Mouse (Mus musculus) adrenal gland, adult 18-20 months (tissue): ENCODE data around the gene Adgrg3. TPM values are rescaled to one million over a fixed set of nuclear protein-coding genes. Genes with fewer than 3 reads are reported as not detected.

Experiments
- DNase-seq, 2 experiments: peaks; one replicate each; pipeline ENCODE4 v3.0.0; 2021 to 2022; ENCODE audit warnings: low spot score in 2 of 2
- long read RNA-seq, 2 experiments: library from polyadenylated mRNA; stranded (forward); transcript quantifications; one replicate each; pipeline ENCODE4 v2.0.0; 2021
- total RNA-seq, 2 experiments: library from RNA; stranded (reverse); gene quantifications; 1 replicate in 1 of 2; 2 replicates in 1 of 2; pipeline ENCODE4 v1.2.3; 2021

Gene Adgrg3
- total RNA-seq = 1 to 10 TPM; 2.1 to 2.2 TPM
- long read RNA-seq, experiment 1 = 0 reads
- long read RNA-seq, experiment 2, partial matches to known transcripts = 1 of 2 reads
- long read RNA-seq, experiment 2, other reads (novel, unspliced or antisense) = 0 of 2 reads

DNA sequence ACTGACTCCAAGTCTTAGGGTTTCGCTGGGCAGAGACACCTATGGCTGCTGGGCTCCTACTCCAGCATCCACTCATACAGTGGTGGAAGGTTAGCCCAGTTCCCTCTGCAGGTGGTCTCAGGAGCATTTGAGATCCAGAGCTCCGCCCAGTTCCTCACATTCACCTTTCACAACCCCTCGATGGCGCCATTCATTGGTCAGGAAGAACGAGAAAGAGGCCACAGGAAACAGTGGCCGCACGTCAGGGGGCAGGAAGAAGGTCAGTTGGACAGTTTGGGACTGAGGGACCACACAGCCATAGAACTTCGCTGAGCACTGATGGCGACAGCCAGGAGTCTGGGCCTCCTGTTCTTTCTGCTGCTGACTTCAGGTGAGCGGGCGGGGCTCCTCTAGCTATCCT, at the start of gene Adgrg3:
Gene Adgrg3, plus strand, starts transcription at position 242 of the 400 bp plus-strand sequence.
- DNase-seq = no peak

DNA sequence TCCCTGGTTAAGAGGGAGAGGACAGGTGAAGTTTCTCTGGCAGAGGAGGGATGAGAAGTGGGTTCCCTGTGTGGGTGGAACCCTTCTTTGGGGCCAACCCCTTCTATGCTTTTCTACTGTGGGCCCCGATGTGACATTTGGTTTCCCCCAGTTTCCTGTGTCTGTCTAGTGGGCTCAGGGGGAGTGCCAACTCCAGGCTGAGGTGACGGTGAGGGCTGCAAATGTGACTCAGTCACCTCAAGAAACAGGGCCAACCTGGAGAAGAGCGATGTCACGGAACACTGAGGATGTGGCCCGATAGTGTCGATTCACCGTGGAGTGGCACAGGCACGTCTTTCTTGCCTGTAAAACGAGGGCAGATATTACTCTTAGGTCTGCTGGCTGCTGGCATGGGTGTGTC, 44.2 kb upstream of the Adgrg3 start:
- DNase-seq = no peak

DNA sequence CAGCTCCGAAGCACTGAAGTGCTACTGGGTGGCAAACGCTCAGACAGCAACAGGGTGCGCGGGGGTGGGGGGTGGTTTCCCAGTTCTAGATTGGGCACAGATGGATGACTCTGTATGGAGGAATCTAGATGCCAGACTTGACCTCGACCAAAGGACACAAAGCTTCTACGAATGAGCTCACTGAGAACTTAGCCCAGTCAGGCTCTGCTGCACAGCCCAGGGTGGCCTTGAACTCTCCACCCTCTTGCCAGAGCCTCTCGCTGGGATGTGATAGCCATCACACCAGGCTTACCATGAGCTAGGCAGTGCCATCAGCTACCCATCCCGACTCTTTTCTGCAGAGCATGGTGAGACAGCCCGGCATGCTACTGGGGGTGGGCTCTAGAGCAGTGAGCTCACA, 43.7 kb upstream of the Adgrg3 start:
- no peak for DNase-seq

DNA sequence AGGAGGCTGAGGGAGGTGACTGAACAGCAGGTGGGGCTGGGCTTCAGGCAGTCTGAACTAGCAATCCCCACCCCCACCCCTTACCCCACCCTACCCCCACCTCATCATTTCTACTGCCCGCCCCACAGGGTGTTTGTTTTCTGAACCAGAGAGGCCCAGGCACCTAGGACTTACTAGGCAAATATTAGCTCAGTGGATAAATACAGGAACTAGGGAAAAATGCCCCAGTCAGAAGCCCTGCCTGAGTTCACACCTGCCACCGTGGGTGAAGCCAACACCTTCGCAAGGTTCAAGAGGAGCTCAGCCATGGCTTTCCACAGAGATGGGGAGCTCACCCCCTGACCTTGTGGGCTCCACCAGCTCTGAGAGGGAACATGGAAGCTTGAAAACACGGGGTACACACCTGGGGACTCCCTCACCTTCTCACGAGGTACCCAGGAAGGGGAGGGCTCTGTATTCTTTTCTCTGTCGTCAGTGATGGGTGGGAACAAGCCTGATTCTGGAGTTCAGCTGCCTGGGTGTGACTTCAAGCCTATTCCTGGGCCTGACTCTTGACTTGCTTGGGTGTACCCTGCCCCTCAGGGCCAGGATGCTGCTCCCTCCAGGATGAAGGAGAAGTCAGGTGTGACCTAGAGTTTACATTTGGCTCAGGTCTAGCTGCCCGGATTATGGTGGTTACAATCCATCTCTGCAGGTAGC, 42.9 kb upstream of the Adgrg3 start, which contains the start of gene Adgrg1:
Gene Adgrg1, plus strand, starts transcription at position 285 of the 699 bp plus-strand sequence.
- DNase-seq = no peak

DNA sequence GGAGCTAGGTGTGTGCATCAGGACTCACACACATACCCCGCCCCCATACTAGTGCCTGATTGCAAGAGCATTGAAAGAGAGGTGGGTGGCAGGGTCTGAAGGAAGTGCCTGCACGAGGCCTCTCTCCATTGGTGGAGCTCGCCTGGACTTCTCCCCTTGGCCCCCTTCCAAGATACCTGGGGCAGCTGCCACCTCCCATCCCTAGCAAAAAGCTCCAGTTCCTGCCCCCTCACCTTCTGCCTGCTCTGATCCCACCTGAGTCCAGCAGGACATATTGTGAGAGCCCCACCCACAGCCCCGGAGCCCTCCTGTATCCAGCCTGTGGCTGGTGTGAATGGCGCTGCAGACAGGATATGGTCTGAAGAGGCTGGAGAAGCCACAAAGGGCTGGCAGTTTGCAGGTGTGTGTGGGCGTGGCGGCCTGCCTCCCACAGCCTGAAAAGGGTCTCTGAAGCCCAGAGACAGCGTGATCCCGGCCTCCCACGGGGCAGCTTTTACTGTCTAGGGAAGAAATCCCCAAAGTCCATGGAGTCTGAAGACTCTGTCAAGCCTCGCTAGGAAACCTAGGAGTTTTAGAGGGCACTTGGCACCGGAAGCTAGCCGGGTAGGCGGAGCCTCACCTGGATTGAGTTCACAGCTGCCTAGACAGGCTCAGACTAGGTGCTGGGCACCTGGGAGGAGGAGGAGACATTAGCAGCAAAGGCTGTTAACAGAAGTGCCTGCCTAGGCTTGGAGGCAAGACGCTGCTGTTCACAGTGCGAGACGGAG, 40.7 kb upstream of the Adgrg3 start:
- DNase-seq = no peak

DNA sequence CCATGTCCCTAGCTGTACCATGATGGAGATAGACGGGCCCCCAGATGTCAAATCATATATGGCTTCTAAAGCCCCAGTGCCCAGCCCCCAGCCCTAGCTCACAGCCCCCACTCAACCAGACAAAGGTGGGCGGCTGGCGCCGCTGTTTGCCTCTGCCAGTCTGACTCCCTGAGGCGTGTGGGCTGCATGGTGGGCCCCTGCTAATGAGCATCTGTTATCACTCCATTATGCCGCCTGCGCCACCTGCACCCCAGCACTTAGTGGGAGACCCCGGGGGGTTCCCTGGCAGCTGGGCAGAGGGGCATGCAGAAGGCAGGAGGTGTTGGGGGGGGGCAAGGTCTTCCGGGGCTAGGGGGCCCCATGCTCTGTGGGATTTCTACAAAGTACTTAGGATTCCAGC, 39.4 kb upstream of the Adgrg3 start:
- no peak for DNase-seq

DNA sequence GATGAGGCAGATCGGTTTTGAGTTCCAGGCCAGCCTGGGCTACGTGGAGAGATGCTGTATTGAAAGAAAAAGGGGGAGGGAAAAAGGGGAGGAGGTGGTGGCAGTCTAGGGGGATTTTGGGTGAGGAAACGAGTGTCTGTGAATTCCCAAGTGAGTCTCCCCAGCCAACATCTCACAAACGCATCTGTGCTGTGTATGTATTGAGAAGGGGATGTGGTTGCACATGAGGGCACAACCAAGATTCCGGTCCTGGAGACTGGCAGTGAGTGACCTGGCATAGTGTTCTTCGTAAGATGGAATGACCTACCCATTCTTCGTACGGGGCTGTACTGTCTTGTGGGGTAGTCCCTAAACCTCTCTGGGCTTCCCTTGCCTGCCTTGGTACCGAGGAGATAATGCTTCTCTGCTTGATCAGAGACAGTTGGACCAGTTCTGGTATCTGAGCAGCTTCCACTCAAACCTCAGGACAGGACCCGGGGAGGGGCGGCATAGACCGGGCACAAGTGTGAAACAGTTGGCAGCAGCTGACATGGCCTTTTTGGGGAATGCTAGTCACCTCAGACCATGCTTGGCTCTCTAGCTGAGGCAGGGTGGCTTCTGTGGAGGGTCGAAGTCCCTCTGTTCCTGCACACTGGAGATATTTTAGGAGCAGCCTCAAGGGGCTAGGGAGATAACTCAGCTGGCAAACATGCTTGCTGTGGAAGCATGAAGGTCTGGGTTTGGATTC, 38.7 kb upstream of the Adgrg3 start:
- DNase-seq = no peak

DNA sequence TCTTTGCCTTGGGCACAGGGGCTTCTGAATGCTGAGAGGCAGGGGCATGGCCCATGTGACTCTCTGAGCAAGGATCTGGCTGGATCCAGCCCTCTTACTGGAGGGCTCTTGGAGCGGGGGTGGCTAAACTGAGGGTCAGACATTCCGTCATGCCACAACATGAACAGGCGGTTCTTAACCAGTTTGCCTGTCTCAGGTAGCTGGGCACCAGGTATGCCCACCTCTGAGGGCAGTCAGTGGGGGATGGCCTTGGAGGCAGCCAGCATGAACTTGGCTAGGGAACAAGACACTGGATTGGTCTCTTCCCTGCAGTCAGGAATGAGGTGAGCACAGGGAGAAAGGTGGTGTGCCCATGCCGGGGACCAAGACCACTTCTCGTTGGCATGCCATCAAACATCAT, 37.3 kb upstream of the Adgrg3 start:
- DNase-seq = no peak

DNA sequence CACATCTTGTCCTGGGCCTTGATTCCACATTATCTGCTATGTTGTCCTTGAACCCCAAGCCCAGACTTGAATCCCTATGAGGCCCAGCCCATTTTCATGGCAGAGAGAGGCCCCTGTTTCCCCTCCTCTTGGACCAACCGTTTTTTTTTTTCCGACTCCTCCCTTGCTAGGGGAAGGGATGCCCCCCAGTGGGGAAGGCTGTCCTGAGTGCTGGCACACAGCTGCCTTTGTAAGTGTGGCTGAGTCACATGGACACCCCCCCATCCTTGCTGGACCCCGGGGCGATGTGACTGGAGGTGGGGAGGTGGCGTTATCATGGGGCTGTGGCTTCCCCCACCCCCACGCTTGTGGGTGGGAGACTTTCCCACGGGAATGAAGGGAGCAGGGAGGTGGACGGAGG, 36.5 kb upstream of the Adgrg3 start:
- no peak for DNase-seq

DNA sequence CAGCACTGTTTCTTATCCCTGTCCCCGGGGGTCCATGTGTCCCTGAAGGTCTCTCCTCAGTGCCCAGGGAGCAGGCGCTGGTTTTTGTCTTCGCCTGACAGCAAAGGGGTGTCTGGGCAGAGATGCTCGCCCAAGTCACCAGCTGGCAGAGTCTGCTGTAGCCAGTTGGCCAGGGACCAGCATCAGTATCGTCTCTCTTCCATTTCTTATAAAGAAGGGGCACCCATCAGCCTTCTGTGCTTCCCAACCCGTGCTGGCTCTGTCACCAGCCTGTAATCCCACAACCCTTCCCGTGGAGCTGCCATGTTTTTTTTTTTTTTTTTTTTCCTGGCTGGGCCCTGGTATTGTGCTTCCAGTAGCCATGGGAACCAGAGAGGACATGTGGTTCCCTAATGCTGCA, 35.6 kb upstream of the Adgrg3 start:
- DNase-seq = no peak

DNA sequence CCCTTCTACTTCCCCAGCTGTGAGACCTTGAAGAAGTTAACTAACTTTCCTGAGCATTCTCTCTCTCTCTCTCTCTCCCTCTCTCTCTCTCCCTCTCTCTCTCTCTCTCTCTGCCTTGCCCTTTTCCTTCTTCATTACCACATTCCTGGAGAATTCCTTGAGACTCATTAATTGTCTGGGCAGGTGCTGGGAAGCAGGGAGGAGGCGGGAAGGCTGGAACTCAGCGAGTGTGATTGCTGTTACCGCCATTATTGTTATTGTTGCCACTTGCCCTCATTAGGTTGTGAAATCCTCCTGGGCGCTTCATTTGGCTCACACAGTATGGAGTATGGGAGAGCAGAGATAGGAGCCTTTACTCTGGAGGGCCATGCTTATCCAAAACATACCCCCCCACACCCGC, 34.3 kb upstream of the Adgrg3 start:
- no peak for DNase-seq

DNA sequence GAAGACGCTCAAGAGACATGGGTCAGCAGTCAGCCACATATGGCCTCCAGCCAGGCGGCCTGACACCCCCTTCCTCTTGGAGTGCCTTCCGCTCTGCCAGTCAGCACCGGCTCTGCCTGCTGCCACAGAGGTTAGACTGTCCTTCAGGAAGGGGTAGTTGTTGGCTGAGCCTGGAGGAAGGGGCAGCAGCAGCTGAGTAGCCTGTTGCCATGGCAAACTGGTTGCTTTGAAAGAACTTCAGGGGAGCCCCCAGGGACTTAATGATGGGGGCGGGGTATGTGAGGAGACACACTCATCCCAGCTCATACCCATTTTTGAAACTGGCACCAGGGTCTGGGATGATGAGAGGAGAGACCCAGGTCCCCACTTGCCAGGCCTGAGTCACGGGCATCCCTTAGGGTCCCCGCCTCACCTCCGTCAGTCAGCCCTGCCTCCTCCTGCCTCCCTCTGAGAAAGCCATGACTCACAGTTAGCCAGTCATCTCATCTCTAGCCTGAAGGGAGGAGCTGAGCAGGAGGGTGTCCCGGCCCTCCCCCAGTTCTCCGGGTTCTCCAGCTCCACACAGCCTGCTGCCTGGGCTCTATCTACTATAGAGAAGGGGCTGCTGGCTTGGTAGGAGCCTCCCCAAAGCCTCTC, 33.5 kb upstream of the Adgrg3 start:
- no peak for DNase-seq

DNA sequence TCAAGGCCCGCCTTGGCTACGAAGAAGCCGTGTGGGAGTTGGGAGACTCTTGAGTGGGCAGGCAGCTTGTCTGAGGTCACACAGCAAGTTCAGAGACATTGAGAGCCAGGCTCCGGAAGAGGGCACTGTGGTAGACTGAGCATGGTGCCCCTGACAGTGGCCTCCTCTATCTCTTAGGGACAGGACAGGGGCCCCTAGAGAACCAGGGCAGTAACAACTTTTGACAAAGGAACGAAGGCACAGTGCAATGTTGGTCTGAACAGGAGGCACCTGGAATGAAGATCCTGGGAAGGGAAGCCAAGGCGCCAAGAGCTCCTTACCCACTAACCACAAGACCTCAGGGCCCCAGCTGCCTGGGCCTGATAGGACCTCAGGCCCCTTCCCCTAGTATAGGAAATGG, 32.5 kb upstream of the Adgrg3 start:
- no peak for DNase-seq

DNA sequence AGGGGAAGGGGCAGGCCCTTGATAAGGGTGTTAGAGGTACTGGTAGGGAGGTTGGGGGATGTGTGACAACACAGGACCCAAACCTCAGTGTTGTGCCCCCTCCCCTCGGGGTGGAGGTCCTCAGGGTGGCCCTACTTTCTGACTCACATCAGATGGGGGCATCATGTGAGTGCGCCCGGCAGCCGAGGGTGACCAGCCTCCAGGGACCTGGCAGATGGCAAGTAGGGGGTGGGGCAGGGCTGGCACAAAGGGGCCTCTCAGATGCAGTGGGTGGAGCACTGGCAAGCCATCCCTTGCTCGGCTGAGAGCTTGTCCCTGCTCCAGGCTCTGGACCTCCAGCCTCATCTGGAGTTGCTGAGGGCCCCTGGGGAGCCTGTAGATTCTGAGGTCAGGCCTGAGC, 30.8 kb upstream of the Adgrg3 start:
- no peak for DNase-seq

DNA sequence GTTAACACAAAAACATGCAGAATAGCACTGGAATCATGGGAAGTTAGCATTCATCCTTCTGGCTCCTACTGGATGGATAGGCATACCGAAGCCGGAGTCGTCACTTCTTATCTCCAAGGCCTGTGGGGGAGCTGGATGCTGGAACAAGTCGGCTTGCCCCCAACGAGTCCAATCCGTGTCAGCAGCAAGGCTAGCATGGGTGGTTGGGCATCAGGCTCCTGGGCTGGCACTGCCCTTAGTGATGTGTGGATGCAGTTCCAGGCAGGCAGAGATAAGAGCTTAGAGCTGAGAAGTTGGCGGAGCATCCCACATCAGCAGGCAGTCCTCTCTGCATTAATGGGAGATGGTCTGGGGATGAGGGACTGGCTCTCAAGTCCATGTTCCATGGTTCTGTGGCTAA, 29.9 kb upstream of the Adgrg3 start:
- DNase-seq = no peak

DNA sequence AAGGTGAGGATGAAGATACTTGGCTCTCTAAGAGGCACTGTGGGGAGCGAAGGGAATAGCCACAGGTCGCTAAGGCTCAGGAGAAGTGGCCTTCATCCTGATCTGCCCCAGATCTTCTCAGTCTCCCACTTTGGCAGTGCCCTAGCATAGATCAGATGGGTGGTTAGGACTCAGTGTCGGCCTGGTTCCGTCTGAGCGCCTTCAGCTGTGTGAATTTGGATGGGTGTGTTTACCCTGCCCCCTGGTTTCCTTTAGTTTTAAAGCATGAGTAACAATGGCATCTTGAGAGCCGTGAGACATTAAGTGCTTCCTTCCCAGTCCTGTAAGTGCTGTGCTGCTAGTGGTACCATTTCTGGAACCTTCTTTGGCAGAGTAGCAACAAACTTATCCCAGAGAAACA, 28.9 kb upstream of the Adgrg3 start:
- DNase-seq = no peak

DNA sequence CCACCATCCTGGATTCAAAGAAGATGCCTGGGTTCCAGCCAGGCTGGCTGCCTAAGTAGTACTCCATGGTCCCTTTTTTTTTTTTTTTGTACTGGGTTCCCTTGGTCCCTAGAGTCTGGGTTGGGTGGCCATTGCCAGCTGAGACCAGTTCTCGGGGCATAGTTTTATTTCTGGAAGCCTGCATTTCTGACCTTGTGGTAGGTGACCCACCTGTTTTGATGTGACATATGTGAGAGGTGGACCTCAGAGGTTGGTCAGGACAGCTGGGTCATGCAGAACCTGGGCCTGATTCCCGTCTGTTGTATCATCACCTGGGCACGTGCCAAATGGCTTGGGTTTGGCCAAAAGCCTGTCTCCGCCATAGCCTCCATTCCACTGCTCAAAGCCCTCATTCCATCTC, 27.8 kb upstream of the Adgrg3 start:
- DNase-seq = no peak

DNA sequence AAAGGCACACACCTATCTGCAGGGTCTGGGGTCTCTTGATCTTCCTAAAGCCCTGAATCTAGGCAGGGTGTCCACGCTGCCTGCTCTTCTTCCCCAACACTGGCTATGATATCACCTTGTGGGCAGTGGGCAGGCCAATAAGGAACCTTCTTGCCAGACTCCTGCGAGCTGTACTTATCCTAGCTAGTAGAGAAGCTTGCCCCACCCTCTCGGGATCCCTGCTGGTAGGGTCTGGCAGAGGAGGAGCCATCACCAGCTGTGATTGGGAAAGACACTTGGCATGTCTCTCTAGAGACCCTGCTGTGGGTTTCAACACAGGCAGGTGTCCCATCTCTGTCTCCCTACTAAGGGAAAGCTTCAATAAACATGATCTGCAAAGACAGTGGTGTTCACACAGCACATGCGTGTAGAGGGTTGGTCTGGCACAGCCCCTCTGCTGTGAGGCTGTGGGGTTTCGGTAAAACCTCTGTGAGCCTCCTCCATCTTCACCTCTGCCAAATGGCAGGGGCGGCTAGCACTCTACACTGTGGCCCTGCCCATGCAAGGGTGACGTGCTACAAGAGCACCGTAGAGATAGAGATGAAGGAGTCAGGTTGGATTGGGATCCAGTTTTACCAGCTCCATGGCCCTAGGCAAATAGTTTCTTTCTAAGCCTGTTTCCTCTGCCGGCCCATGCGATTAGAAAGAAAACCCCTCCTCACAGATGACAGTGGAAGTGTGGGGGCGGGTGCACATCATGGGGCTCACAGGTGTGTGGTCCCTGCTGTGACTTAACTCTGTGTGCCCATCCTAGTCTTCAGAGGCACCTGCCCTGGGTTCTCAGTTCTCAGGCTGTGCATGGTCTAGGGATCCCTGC, 26.7 kb upstream of the Adgrg3 start:
- no peak for DNase-seq

DNA sequence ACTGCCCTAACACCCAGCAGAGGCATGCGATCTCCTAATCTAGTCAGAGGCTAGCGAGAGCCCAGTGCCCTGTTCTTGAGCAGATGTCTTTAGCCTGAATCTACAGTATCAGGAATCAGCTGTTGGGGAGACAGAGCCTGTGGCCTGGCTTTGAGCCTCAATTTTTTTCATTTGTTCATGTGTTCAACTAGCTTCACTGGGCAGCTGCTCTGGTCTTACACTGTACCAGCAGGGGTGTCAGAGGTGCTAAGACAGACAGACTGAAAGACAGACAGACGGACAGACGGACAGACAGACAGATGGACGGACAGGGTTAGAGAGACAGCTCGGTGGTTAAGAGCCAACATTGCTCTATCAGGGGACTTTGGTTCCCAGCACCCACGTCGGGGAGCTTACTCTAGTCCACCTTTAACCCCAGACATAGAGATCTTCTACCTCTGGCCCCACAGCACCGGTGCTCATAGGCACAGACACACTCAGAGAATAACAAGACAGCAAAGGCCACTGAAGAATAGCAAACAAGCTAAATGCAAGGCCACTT, 26.0 kb upstream of the Adgrg3 start:
- no peak for DNase-seq

DNA sequence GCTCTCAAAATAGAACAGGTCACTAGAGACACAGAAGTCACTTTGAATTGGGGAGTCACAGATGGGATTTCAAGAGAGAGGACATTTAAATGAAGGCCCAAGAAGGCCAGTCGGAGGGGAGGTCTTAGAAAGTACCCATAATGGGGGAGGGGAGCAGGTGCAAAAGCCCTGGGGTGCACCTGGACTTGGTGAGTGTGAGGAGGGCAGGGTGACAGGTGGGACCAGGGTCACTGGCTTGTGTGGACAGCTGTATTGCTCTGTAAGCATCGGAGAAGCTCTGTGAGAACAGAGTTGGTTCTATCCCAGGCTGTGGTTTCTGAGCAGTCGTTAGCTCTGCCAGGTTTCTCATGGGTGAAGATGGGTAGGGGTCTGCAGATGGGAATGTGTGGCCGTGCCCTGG, 25.5 kb upstream of the Adgrg3 start:
- DNase-seq = no peak
